Mouse (Mus musculus): ENCODE measurements around the gene Adam19. TPM values are rescaled to one million over a fixed set of nuclear protein-coding genes. Genes with fewer than 3 reads are reported as not detected.

Adam19 gene
- total and polyA plus RNA-seq, 2 experiments from 2014 or later, result 15.8 to 67.9 TPM

DNA sequence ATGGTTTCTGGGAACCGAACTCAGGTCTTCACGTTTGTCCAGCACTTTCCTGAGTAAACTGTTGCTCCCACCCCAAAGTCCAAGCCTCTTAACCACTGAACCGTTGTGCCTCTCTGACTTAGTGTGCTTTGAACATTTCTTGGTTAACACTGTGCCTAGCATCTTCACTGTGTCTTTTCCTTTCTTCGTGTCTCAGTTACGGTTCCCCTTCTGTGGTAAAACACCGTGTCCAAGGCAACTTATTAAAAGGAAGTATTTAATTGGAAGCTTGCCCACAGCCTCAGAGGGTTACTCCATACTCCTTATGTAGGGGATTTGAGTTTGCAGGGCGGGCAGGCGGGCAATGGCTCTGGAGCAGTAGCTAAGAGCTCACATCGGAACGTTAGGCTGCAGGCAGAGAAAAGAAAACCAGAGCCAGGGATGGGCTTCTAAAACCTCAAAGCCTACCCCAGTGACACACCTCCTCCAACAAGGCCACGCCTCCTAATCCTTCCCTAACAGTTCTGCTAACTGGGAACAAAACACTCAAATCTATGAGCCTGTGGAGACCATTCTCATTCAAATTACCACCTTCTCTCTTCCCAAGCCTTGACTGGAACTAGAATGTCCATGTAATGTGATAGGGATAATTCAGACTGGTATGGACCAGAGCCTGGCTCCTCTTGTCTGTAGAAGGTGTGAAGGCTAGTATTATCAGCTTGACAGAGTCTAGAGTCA lies 20.8 kb downstream of the Adam19 start:
- 90% methylated on average over 11 of the region's 11 CpGs for WGBS
- no peak for DNase-seq (ENCODE audit: low spot score)

DNA sequence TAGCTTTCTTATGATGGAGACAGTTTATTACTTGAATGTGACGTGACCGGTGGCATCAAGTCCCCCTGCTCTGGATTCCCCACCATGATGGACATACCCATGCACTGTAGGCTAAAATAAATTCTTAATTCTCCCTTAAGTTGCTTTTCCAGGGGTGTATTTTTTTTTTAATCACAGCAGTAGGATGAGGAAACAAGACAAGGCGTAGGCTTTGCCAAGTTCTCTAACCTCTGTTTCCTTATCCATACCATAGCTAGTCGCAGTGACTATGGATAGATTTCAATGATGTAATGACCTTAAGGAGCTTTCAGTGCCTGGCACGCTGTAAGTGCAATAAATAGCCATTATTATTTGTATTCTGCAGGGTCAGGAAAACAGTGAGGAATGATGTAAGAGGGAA lies 21.5 kb downstream of the Adam19 start:
- TF ChIP-seq EP300 (IDR thresholded peaks at IDR 0.05; ENCODE audit: low read depth) (no peak), CTCF (IDR thresholded peaks at IDR 0.05; ENCODE audit: low read depth) (no peak)
- ATAC-seq (ENCODE audit: insufficient read depth, low read depth), result no peak
- peaks cover 52% of the 10 kb centered on the region for H3K4me1 ChIP-seq (ENCODE audit: control insufficient read depth, insufficient read depth)

More for the DNA sequence above, 20.8 kb downstream of the Adam19 start:
- TF ChIP-seq CTCF (IDR thresholded peaks at IDR 0.05; ENCODE audit: low read depth), result no peak
- no peak for TF ChIP-seq EP300 (IDR thresholded peaks at IDR 0.05; ENCODE audit: low read depth)
- ATAC-seq (ENCODE audit: insufficient read depth, low read depth), result no peak
- H3K4me3 ChIP-seq (ENCODE audit: low read depth, low read length), result no peak overlapping the region
- H3K9ac ChIP-seq (replicated peaks; ENCODE audit: low read depth, low read length), result no peak overlapping the region
- H3K4me2 ChIP-seq (ENCODE audit: low read depth, low read length), result no peak overlapping the region
- H3K27ac ChIP-seq (ENCODE audit: low read depth), result peak overlapping the region; percentile 41
- no peaks in the 10 kb centered on the region for H3K9me3 ChIP-seq (replicated peaks; ENCODE audit: control insufficient read depth, low read length)
- H3K27me3 ChIP-seq (ENCODE audit: control insufficient read depth, insufficient read depth, low read length), result no peaks in the 10 kb centered on the region
- peaks cover 51% of the 10 kb centered on the region for H3K4me1 ChIP-seq (ENCODE audit: control insufficient read depth, insufficient read depth)
- peaks cover 40% of the 10 kb centered on the region for H3K36me3 ChIP-seq (replicated peaks; ENCODE audit: control insufficient read depth, insufficient read depth, low read length)

GRCm38 (mm10) chr11:46077732-46078375 lies 22.1 kb downstream of the Adam19 start:
- Histone ChIP-seq H3K9ac (replicated peaks; ENCODE audit: low read depth, low read length) (no peak overlapping the region), H3K27me3 (ENCODE audit: control insufficient read depth, insufficient read depth, low read length) (no peaks in the 10 kb centered on the region), H3K4me3 (ENCODE audit: low read depth, low read length) (no peak overlapping the region), H3K36me3 (replicated peaks; ENCODE audit: control insufficient read depth, insufficient read depth, low read length) (peaks cover 43% of the 10 kb centered on the region), H3K4me1 (ENCODE audit: control insufficient read depth, insufficient read depth) (peaks cover 51% of the 10 kb centered on the region), H3K4me2 (ENCODE audit: low read depth, low read length) (no peak overlapping the region), H3K27ac (ENCODE audit: low read depth) (peak overlapping the region; percentile 44), H3K9me3 (replicated peaks; ENCODE audit: control insufficient read depth, low read length) (no peaks in the 10 kb centered on the region)
- ATAC-seq (ENCODE audit: insufficient read depth, low read depth) (0 out of 2 replicates have a peak, but pooled peaks have one; percentile 9), DNase-seq (ENCODE audit: low spot score) (no peak)
- WGBS, result 43% methylated on average over 7 of the region's 7 CpGs
- TF ChIP-seq CTCF (IDR thresholded peaks at IDR 0.05; ENCODE audit: low read depth), result 0 out of 2 replicates have a peak, but pooled peaks have one; percentile 1
- TF ChIP-seq EP300 (IDR thresholded peaks at IDR 0.05; ENCODE audit: low read depth), result peak; percentile 58; the same call in 1 of the 2 replicates

More for the DNA sequence above, 21.5 kb downstream of the Adam19 start:
- H3K4me2 ChIP-seq (ENCODE audit: low read depth, low read length), result no peak overlapping the region
- no peak for DNase-seq (ENCODE audit: low spot score)
- H3K27me3 ChIP-seq (ENCODE audit: control insufficient read depth, insufficient read depth, low read length), result no peaks in the 10 kb centered on the region
- no peak overlapping the region for H3K9ac ChIP-seq (replicated peaks; ENCODE audit: low read depth, low read length)
- H3K9me3 ChIP-seq (replicated peaks; ENCODE audit: control insufficient read depth, low read length), result no peaks in the 10 kb centered on the region
- peak overlapping the region; percentile 41 for H3K27ac ChIP-seq (ENCODE audit: low read depth)
- H3K4me3 ChIP-seq (ENCODE audit: low read depth, low read length), result no peak overlapping the region
- H3K36me3 ChIP-seq (replicated peaks; ENCODE audit: control insufficient read depth, insufficient read depth, low read length), result peaks cover 43% of the 10 kb centered on the region
- 67% methylated on average over 5 of the region's 5 CpGs for WGBS

- DNase-seq (ENCODE audit: low spot score) (no peak), ATAC-seq (ENCODE audit: insufficient read depth, low read depth) (no peak)
- H3K4me1 ChIP-seq (ENCODE audit: control insufficient read depth, insufficient read depth), result peaks cover 58% of the 10 kb centered on the region
- H3K4me2 ChIP-seq (ENCODE audit: low read depth, low read length), result no peak overlapping the region
- 55% methylated on average over 2 of the region's 2 CpGs for WGBS
- no peaks in the 10 kb centered on the region for H3K9me3 ChIP-seq (replicated peaks; ENCODE audit: control insufficient read depth, low read length)
- H3K9ac ChIP-seq (replicated peaks; ENCODE audit: low read depth, low read length), result no peak overlapping the region
- H3K36me3 ChIP-seq (replicated peaks; ENCODE audit: control insufficient read depth, insufficient read depth, low read length), result peaks cover 36% of the 10 kb centered on the region
- H3K4me3 ChIP-seq (ENCODE audit: low read depth, low read length), result no peak overlapping the region
- peak overlapping the region; percentile 64 for H3K27ac ChIP-seq (ENCODE audit: low read depth)
- TF ChIP-seq EP300 (IDR thresholded peaks at IDR 0.05; ENCODE audit: low read depth) (no peak), CTCF (IDR thresholded peaks at IDR 0.05; ENCODE audit: low read depth) (no peak)
- H3K27me3 ChIP-seq (ENCODE audit: control insufficient read depth, insufficient read depth, low read length), result no peaks in the 10 kb centered on the region
Observed at GRCm38 (mm10) chr11:46081075-46081474, 25.3 kb downstream of the Adam19 start.

DNA sequence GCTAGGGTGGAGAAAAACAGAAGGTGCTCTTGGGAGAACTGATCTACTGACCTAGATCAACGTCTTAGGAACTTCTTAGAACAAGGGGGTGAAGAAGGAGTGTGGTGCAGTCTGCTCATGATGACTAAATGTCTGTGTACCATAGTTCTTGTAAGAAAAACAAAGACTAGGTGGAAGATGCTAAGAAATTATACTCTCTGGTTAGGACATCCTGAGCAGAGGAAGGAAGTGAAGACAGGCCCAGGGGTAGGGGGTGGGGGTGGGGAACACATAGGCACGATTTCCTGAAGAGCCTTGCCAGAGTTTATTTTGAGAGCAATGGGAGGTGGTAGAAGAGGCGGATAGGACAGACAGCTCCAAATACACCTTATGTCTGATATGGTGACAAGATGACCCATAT lies 27.6 kb downstream of the Adam19 start:
- H3K36me3 ChIP-seq (replicated peaks; ENCODE audit: control insufficient read depth, insufficient read depth, low read length), result peaks cover 24% of the 10 kb centered on the region

More for the DNA sequence above, 27.6 kb downstream of the Adam19 start:
- Histone ChIP-seq H3K27ac (ENCODE audit: low read depth) (peak overlapping the region; percentile 86), H3K4me3 (ENCODE audit: low read depth, low read length) (no peak overlapping the region), H3K4me1 (ENCODE audit: control insufficient read depth, insufficient read depth) (peaks cover 76% of the 10 kb centered on the region), H3K9ac (replicated peaks; ENCODE audit: low read depth, low read length) (no peak overlapping the region), H3K4me2 (ENCODE audit: low read depth, low read length) (no peak overlapping the region), H3K27me3 (ENCODE audit: control insufficient read depth, insufficient read depth, low read length) (no peaks in the 10 kb centered on the region), H3K9me3 (replicated peaks; ENCODE audit: control insufficient read depth, low read length) (no peaks in the 10 kb centered on the region)
- DNase-seq (ENCODE audit: low spot score), result no peak
- WGBS, result 37% methylated on average over 3 of the region's 3 CpGs
- TF ChIP-seq EP300 (IDR thresholded peaks at IDR 0.05; ENCODE audit: low read depth), result no peak
- TF ChIP-seq CTCF (IDR thresholded peaks at IDR 0.05; ENCODE audit: low read depth), result no peak
- ATAC-seq (ENCODE audit: insufficient read depth, low read depth), result no peak
